Mouse (Mus musculus): ENCODE measurements around the gene Mamstr.

GRCm38 (mm10) chr7:45609511-45609910, 30.3 kb upstream of the Mamstr start:
- no peak for TF ChIP-seq CTCF (IDR thresholded peaks at IDR 0.05; ENCODE audit: extremely low read depth, insufficient read depth, low read length)
- no peak for TF ChIP-seq POLR2A (IDR thresholded peaks at IDR 0.05; ENCODE audit: extremely low read depth, insufficient read depth, low read length)
